Comparison of ENCODE assay signal across 8 mouse cellular contexts in genomic region chr3:19894258-19894629, GRCm38 (mm10).
DNase-seq lines count a peak whose midpoint lies in the region; ATAC-seq and TF ChIP-seq lines count a peak whose summit lies in the region.

No protein-coding gene starts in this region.

- no peak for TF ChIP-seq EP300 in heart, adult 2 months (IDR thresholded peaks at IDR 0.05; ENCODE audit: insufficient read depth, low read depth, low read length)

- no peaks in the 10 kb centered on the region for H3K27me3 ChIP-seq in heart, adult 2 months (ENCODE audit: control insufficient read depth, insufficient read depth, low read length)
- H3K27me3 ChIP-seq in forebrain, embryonic 15.5 days = no peaks in the 10 kb centered on the region
- no peaks in the 10 kb centered on the region for H3K27me3 ChIP-seq in liver, embryonic 16.5 days (ENCODE audit: control insufficient read depth, insufficient read depth, low read depth, low read length)

- peak overlapping the region; percentile 27 for H3K9ac ChIP-seq in heart, adult 2 months (ENCODE audit: low read depth, low read length)
- 0 out of 2 replicates have a peak overlapping the region, but pooled peaks have one; percentile 28 for H3K9ac ChIP-seq in forebrain, embryonic 15.5 days (replicated peaks)
- peak overlapping the region; percentile 59 for H3K9ac ChIP-seq in liver, embryonic 16.5 days (ENCODE audit: low read depth, low read length)

- H3K4me1 ChIP-seq in heart, adult 2 months (ENCODE audit: control insufficient read depth, insufficient read depth, low read length) = peaks cover 3% of the 10 kb centered on the region
- H3K4me1 ChIP-seq in forebrain, embryonic 15.5 days = peaks cover 27% of the 10 kb centered on the region
- peaks cover 10% of the 10 kb centered on the region for H3K4me1 ChIP-seq in liver, embryonic 16.5 days (ENCODE audit: control insufficient read depth, low read depth, low read length)

- intact Hi-C loops in heart, adult 2 months (cut with DNase I) = loop anchor here (1.0 to 5.0 kb wide), 4 partner anchors 202 to 371 kb away; partner anchors contain the start of gene 1700064H15Rik
- intact Hi-C loops in heart, postnatal 25 days (cut with DNase I) = loop anchor here (2.0 to 5.0 kb wide), 5 partner anchors 202 to 582 kb away; partner anchors contain the start of gene 1700064H15Rik

- H3K4me3 ChIP-seq in heart, adult 2 months = peak overlapping the region; percentile 40; the same call in 1 of the 2 replicates
- peak overlapping the region; percentile 96 for H3K4me3 ChIP-seq in forebrain, embryonic 15.5 days
- H3K4me3 ChIP-seq in liver, embryonic 16.5 days (ENCODE audit: low read depth, low read length) = peak overlapping the region; percentile 75

- no peak overlapping the region; the same call in 1 of the 2 replicates for H3K27ac ChIP-seq in heart, adult 2 months
- H3K27ac ChIP-seq in forebrain, embryonic 15.5 days (replicated peaks) = no peak overlapping the region
- no peak overlapping the region for H3K27ac ChIP-seq in liver, embryonic 16.5 days (ENCODE audit: low read length)

- H3K79me2 ChIP-seq in heart, adult 2 months (replicated peaks; ENCODE audit: control insufficient read depth, insufficient read depth, low read length) = peaks cover 3% of the 10 kb centered on the region; the same call in 1 of the 2 replicates

- H3K36me3 ChIP-seq in heart, adult 2 months (ENCODE audit: control insufficient read depth, insufficient read depth, low read length) = peaks cover 7% of the 10 kb centered on the region
- H3K36me3 ChIP-seq in forebrain, embryonic 15.5 days = no peaks in the 10 kb centered on the region; the same call in 1 of the 2 replicates
- H3K36me3 ChIP-seq in liver, embryonic 16.5 days (ENCODE audit: control insufficient read depth, insufficient read depth) = no peaks in the 10 kb centered on the region

- no peaks in the 10 kb centered on the region for H3K9me3 ChIP-seq in forebrain, embryonic 15.5 days
- no peaks in the 10 kb centered on the region for H3K9me3 ChIP-seq in liver, embryonic 16.5 days (replicated peaks; ENCODE audit: control insufficient read depth, low read length)

- no peak for TF ChIP-seq CTCF in heart, adult 2 months (IDR thresholded peaks at IDR 0.05)

- no peak for TF ChIP-seq POLR2A in heart, adult 2 months (IDR thresholded peaks at IDR 0.05; ENCODE audit: insufficient read depth, low read depth, low read length)

- WGBS in heart, adult 2 months = 5% methylated on average over 10 of the region's 10 CpGs
- WGBS in forebrain, embryonic 15.5 days = 5% methylated on average over 10 of the region's 10 CpGs
- 4% methylated on average over 10 of the region's 10 CpGs for WGBS in liver, embryonic 16.5 days (ENCODE audit: insufficient replicate concordance)

- peak; percentile 40 for ATAC-seq in CD4-positive, CD25-positive, alpha-beta regulatory T cell, adult 4 months
- ATAC-seq in forebrain, embryonic 15.5 days (replicated peaks) = no peak
- peak; percentile 39; the same call in 1 of the 2 replicates for ATAC-seq in liver, embryonic 16.5 days (ENCODE audit: low read depth)

- peak overlapping the region; percentile 57 for H3K4me2 ChIP-seq in forebrain, embryonic 15.5 days (replicated peaks)
- peak overlapping the region; percentile 82 for H3K4me2 ChIP-seq in liver, embryonic 16.5 days (ENCODE audit: low read depth, low read length)

- no peak for DNase-seq in heart, adult 2 months
- DNase-seq in heart, postnatal 25 days (ENCODE audit: low spot score) = no peak
- no peak for DNase-seq in adrenal gland, postnatal 36 days
- DNase-seq in embryo, embryonic 10 days (ENCODE audit: low spot score) = no peak
- no peak for DNase-seq in spleen, adult 12 weeks (ENCODE audit: low spot score)

Comparison
In these comparisons a context has a peak if more than half of its experiments do, and no peak if none do; other contexts are left out.
1. H3K4me3 ChIP-seq: peak in every context shown above with its lines; median percentile 96 in forebrain, embryonic 15.5 days; 75 in liver, embryonic 16.5 days; 40 in heart, adult 2 months.